Mouse (Mus musculus) colon, adult 2 months (tissue): Measurements from ENCODE around the gene Ptges3. TPM values are rescaled to one million over a fixed set of nuclear protein-coding genes. Genes with fewer than 3 reads are reported as not detected.

Source experiments
- polyA plus RNA-seq: library from polyadenylated mRNA; depleted of rRNA; stranded (reverse); fragments of >200 nt; gene quantifications from 2 replicates; pipeline ENCODE4 v1.2.3, GENCODE M21; 2012; rRNA removed

The Ptges3 gene
- 31.9 and 33.8 TPM in 2 replicates for polyA plus RNA-seq

DNA sequence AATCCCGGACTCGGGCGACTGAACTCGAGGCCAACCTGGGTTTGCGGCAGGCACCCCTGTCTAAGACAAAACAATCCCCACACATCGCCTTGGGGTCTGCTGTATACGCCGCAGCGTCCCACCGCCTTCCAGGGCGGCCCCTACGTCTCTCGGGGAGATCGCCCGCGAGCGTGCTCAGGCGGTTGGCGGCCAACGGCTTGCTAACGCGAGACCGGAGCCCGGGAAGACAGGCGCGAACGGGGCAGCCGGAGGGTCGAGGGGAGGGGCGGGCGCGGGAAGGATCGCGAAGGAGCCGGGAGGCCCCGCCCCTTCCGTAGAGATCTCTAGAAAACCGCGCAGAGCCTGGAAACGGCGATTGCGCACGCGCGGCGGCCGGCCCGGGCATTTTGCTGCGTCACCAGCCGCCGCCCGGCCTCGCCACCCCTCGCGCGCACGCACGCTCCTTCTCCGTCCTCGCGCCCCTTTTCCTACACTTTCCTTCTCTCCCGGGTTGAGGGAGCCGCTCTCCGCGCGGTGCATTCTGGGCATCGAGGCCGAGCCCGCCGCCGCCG is at the start of gene Ptges3:
Gene Ptges3 (plus strand): TSS at position 354 of the 551 bp plus-strand sequence.

DNA sequence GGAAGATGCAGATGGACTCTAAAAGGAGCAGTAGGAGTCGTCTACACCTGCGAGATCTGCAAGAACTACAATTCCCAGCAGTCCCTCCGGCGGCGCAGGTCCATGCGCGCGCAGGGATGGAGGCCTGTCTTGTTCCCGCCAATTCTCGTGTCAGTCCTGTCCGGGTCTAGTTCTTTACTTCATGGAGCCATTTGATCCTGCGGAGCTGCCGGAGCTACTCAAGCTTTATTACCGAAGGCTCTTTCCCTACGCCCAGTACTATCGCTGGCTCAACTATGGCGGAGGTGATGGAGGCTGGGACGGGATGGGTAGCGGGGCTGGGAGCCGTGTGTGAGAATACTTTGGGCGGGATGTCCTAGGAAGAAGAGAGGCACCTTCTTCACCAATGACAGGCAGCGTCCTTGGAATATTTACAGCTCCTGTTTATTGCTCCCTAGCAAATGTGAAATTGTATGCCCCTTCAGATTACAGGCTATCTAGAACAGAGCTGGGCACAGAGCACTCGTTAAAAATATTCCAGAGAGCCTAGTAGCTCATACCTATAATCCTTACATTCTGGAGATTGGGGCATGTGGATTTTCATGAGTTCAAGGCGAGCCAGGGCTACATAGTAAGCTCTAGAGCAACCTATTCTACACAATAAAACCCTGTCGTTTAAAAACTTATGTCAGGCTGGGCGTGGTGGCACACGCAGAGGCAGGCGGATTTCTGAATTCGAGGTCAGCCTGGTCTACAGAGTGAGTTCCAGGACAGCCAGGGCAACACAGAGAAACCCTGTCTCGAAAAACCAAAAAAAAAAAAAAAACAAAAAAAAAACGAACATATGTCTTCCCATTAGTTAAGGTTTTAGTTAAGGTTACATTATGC is 43.5 kb upstream of the Ptges3 start, which contains the start of gene Prim1:
Gene Prim1 (plus strand): TSS at position 101 of the 867 bp plus-strand sequence.

DNA sequence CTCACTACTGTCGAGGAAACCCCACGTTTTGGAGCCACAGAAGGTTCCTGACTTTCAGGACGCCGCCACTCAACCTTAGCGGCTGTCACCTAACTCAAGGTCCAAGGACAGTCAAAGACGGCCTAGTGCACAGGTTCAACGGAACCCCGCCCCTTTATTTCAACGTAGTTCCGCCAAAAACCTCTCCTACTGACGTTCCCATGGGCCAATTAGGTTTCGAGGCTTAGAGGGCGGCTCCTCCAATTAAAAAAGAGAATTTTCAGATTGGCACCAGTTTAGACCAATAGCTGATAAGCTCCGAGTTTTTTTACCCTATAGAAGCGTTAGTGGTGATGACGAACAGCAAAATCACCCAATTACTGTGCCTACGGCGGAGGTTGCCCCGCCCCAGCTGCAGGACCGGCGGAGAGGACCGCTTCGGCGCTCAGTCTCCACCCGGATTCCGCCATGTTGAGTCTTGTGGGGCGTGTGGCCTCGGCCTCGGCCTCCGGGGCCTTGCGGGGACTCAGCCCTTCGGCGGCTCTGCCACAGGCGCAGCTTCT is 24.2 kb downstream of the Ptges3 start, which contains the start of gene Atp5b:
Gene Atp5b (plus strand): TSS at position 394 of the 542 bp plus-strand sequence.

DNA sequence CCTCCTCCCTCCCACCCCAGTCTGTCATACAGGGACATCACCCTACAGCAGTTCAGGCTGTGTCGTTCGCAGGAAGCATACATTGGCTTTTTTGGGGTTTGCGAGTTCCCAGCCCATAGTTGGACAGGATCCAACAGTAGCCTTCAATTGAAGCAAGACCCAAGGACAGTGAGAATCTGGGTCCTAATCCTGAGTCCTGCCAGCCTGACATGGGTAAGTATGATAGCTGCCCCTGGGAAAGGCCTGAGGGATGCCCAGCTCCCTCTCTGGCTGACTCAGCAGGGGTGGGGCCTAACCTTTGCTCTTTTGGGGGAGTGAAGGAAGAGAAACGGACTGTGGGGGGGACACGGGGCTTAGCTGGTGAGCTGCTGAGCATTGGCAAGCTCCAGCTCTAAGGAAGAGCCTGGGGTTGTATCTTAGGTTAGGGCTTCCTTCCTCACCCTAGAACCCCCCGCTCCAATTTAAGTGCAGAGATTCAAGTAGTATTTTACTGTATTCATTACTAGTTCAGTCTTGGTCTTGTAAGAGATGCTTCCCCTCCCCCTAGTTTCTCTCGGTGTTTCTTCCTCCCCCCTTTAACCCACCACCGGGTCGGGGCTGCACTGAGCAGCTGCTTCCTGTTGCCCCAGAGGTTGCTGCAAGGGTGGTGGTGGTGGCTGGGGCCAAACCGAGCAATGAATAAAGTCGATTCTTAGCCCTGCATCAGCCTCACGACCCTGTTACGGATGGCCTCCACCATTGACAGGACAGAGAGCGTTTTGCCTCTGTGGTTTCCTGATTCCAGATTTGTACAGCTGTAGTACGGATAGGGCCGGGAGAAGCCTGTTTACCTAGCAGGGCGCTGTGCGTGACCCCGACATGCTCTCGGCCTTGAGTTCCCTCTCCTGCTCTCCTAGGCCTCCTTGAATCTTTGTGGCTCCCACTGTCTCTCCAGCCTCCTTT is 33.1 kb downstream of the Ptges3 start, which contains the start of gene Baz2a:
Gene Baz2a (plus strand): TSS at position 14 of the 942 bp plus-strand sequence.

Other genes starting within 250 kb of the Ptges3 start
- 0.10 and 0.49 TPM in 2 replicates for gene Rdh19, start 209.0 kb upstream of the Ptges3 start, polyA plus RNA-seq
- 0.31 and 1.4 TPM in 2 replicates for gene Rdh16f2, start 192.5 kb upstream of the Ptges3 start, polyA plus RNA-seq
- gene Rdh7, start 170.1 kb upstream of the Ptges3 start, polyA plus RNA-seq, result 0.06 and 0.08 TPM in 2 replicates
- gene Sdr9c7, start 160.4 kb upstream of the Ptges3 start, polyA plus RNA-seq, result 0.27 TPM in 1 of 2 replicates, not detected in the other
- gene Hsd17b6, start 51.3 kb upstream of the Ptges3 start, polyA plus RNA-seq, result not detected in 2 replicates
- 2.0 and 2.3 TPM in 2 replicates for gene Prim1, start 43.8 kb upstream of the Ptges3 start, polyA plus RNA-seq
- 168 and 269 TPM in 2 replicates for gene Naca, start 23.4 kb upstream of the Ptges3 start, polyA plus RNA-seq
- 5,215 and 5,581 TPM in 2 replicates for gene Atp5b, start 24.3 kb downstream of the Ptges3 start, polyA plus RNA-seq
- 30.8 and 32.8 TPM in 2 replicates for gene Baz2a, start 32.6 kb downstream of the Ptges3 start, polyA plus RNA-seq
- gene Rbms2, start 121.3 kb downstream of the Ptges3 start, polyA plus RNA-seq, result 53.3 and 58.5 TPM in 2 replicates
- gene Gls2, start 135.5 kb downstream of the Ptges3 start, polyA plus RNA-seq, result 7.5 and 8.4 TPM in 2 replicates
- 10.3 and 13.3 TPM in 2 replicates for gene Spryd4, start 152.9 kb downstream of the Ptges3 start, polyA plus RNA-seq
- gene Mip, start 166.9 kb downstream of the Ptges3 start, polyA plus RNA-seq, result not detected in 2 replicates
- gene Timeless, start 173.1 kb downstream of the Ptges3 start, polyA plus RNA-seq, result 2.1 and 3.0 TPM in 2 replicates
- gene Apon, start 195.1 kb downstream of the Ptges3 start, polyA plus RNA-seq, result 0.12 TPM in 2 replicates
- gene Apof, start 209.7 kb downstream of the Ptges3 start, polyA plus RNA-seq, result 0.20 and 0.29 TPM in 2 replicates
- 20.7 and 21.5 TPM in 2 replicates for gene Stat2, start 211.6 kb downstream of the Ptges3 start, polyA plus RNA-seq
- 0.24 and 0.28 TPM in 2 replicates for gene Il23a, start 239.8 kb downstream of the Ptges3 start, polyA plus RNA-seq
- gene Pan2, start 244.4 kb downstream of the Ptges3 start, polyA plus RNA-seq, result 19.3 and 23.6 TPM in 2 replicates